Mouse (Mus musculus) adipocyte (in vitro differentiated cells): Measurements from ENCODE around the gene Oard1.

Experiments
- DNase-seq: peaks from one replicate; pipeline ENCODE4 v3.0.0-alpha.2; 2016; ENCODE audit warnings: low spot score

Gene Oard1

GRCm38 (mm10) chr17:48436487-48436886 is 26.7 kb downstream of the Oard1 start:
- no peak for DNase-seq

GRCm38 (mm10) chr17:48437421-48437911 is 27.7 kb downstream of the Oard1 start:
- DNase-seq = no peak

GRCm38 (mm10) chr17:48442745-48443457 is 33.1 kb downstream of the Oard1 start:
- no peak for DNase-seq

GRCm38 (mm10) chr17:48443542-48444145 is 33.8 kb downstream of the Oard1 start:
- DNase-seq = no peak

- no peak for DNase-seq
Observed at GRCm38 (mm10) chr17:48447675-48448074, 37.9 kb downstream of the Oard1 start.

GRCm38 (mm10) chr17:48450666-48451352 is 41.0 kb downstream of the Oard1 start:
- DNase-seq = no peak

- no peak for DNase-seq
Observed at GRCm38 (mm10) chr17:48451353-48451675, 41.5 kb downstream of the Oard1 start, which contains the start of gene Tspo2. Tspo2 (minus strand) TSS chr17:48451522.

- no peak for DNase-seq
Observed at GRCm38 (mm10) chr17:48451753-48452444, 42.1 kb downstream of the Oard1 start.

GRCm38 (mm10) chr17:48453489-48453888 is 43.7 kb downstream of the Oard1 start:
- no peak for DNase-seq

- DNase-seq = no peak
Observed at GRCm38 (mm10) chr17:48454190-48454589, 44.4 kb downstream of the Oard1 start.

GRCm38 (mm10) chr17:48454688-48455087 is 44.9 kb downstream of the Oard1 start, which contains the start of gene Unc5cl:
Unc5cl (plus strand) TSS chr17:48454901.
- DNase-seq = no peak

GRCm38 (mm10) chr17:48455955-48456354 is 46.1 kb downstream of the Oard1 start:
- no peak for DNase-seq

- DNase-seq = no peak
Observed at GRCm38 (mm10) chr17:48457971-48458653, 48.3 kb downstream of the Oard1 start.

GRCm38 (mm10) chr17:48462096-48462495 is 52.3 kb downstream of the Oard1 start:
- no peak for DNase-seq

GRCm38 (mm10) chr17:48463391-48463790 is 53.6 kb downstream of the Oard1 start:
- no peak for DNase-seq
